Mouse (Mus musculus): ENCODE results near the gene Zfp768. TPM values are rescaled to one million over a fixed set of nuclear protein-coding genes. Genes with fewer than 3 reads are reported as not detected.
A peak's percentile ranks its signal among the peaks of the same experiment; 100 is the strongest.

The Zfp768 gene
- polyA plus RNA-seq, 1 experiment from 2014 or later = 9.0 TPM

GRCm38 (mm10) chr7:127313912-127314311 is 31.5 kb downstream of the Zfp768 start:
- H3K4me1 ChIP-seq (replicated peaks; ENCODE audit: control insufficient read depth, insufficient read depth) = no peaks in the 10 kb centered on the region
- H3K9ac ChIP-seq (ENCODE audit: low read length) = no peak overlapping the region
- ATAC-seq (ENCODE audit: low FRiP score, low TSS enrichment) (no peak), DNase-seq (ENCODE audit: low spot score) (no peak)
- no peaks in the 10 kb centered on the region for H3K9me3 ChIP-seq (ENCODE audit: control insufficient read depth, low read length)
- H3K4me3 ChIP-seq (ENCODE audit: low read depth, low read length) = no peak overlapping the region
- no peak overlapping the region for H3K27ac ChIP-seq (replicated peaks)
- TF ChIP-seq EP300 (optimal IDR thresholded peaks at IDR 0.05) (no peak), CTCF (IDR thresholded peaks at IDR 0.05; ENCODE audit: low read depth) (no peak)
- no peak overlapping the region for H3K4me2 ChIP-seq (replicated peaks; ENCODE audit: low read depth)
- 42% methylated on average over 8 of the region's 8 CpGs for WGBS
- H3K36me3 ChIP-seq (ENCODE audit: control insufficient read depth, insufficient read depth, low read length) = no peaks in the 10 kb centered on the region
- no peaks in the 10 kb centered on the region for H3K27me3 ChIP-seq (ENCODE audit: control insufficient read depth, insufficient read depth, low read length)

DNA sequence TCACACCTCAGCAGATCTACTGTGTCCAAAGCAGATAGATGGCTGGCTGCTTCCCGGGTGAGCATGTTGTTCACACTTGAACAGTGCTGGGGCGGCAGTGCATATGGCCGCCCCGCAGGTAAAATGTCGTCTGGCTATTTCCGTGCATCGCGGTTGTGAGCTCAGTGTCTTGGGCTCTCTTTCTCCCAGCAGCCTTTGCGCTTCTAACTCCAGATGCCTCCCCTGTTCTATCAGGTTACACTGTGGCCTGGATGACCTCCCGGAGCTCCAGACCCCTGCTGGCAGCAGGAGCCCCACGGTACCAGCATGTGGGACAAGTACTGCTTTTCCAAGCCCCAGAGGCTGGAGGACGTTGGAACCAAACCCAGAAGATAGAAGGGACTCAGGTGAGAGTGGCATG is 35.4 kb downstream of the Zfp768 start:
- H3K9me3 ChIP-seq (ENCODE audit: control insufficient read depth, low read length) = no peaks in the 10 kb centered on the region
- no peak overlapping the region for H3K27ac ChIP-seq (replicated peaks)
- no peaks in the 10 kb centered on the region for H3K4me1 ChIP-seq (replicated peaks; ENCODE audit: control insufficient read depth, insufficient read depth)
- H3K4me3 ChIP-seq (ENCODE audit: low read depth, low read length) = no peak overlapping the region
- ATAC-seq (ENCODE audit: low FRiP score, low TSS enrichment) = no peak
- TF ChIP-seq CTCF (IDR thresholded peaks at IDR 0.05; ENCODE audit: low read depth) (no peak), EP300 (optimal IDR thresholded peaks at IDR 0.05) (no peak)
- H3K27me3 ChIP-seq (ENCODE audit: control insufficient read depth, insufficient read depth, low read length) = no peaks in the 10 kb centered on the region
- DNase-seq (ENCODE audit: low spot score) = no peak
- 68% methylated on average over 12 of the region's 12 CpGs for WGBS
- no peak overlapping the region for H3K9ac ChIP-seq (ENCODE audit: low read length)
- H3K4me2 ChIP-seq (replicated peaks; ENCODE audit: low read depth) = no peak overlapping the region
- no peaks in the 10 kb centered on the region for H3K36me3 ChIP-seq (ENCODE audit: control insufficient read depth, insufficient read depth, low read length)

DNA sequence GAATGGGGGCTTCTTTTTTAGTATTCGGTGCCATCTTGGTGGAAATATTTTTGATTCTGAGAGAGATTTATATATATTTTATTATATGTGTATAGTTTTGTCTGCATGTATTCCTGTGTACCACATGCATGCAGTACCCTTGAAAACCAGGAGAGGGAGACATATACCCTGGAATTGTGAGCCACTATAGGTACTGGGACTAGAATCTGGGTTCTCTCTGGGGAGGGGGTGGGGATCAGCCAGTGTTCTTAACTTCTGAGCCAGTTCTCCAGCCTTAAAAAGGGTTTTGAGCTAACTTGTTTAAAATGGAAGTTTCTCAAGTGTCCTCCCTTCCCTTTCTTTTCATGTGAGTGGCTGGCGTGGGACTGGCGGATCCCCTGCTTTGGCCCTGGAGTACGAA is 36.5 kb downstream of the Zfp768 start:
- DNase-seq (ENCODE audit: low spot score) (peak; percentile 49), ATAC-seq (ENCODE audit: low FRiP score, low TSS enrichment) (peak; percentile 65; the same call in 1 of the 2 replicates)
- Histone ChIP-seq H3K36me3 (ENCODE audit: control insufficient read depth, insufficient read depth, low read length) (no peaks in the 10 kb centered on the region), H3K4me3 (ENCODE audit: low read depth, low read length) (no peak overlapping the region), H3K27me3 (ENCODE audit: control insufficient read depth, insufficient read depth, low read length) (no peaks in the 10 kb centered on the region), H3K4me2 (replicated peaks; ENCODE audit: low read depth) (no peak overlapping the region), H3K27ac (replicated peaks) (no peak overlapping the region), H3K9me3 (ENCODE audit: control insufficient read depth, low read length) (no peaks in the 10 kb centered on the region), H3K9ac (ENCODE audit: low read length) (no peak overlapping the region), H3K4me1 (replicated peaks; ENCODE audit: control insufficient read depth, insufficient read depth) (no peaks in the 10 kb centered on the region)
- TF ChIP-seq EP300 (optimal IDR thresholded peaks at IDR 0.05) (no peak), CTCF (IDR thresholded peaks at IDR 0.05; ENCODE audit: low read depth) (peak; percentile 83)
- 63% methylated on average over 4 of the region's 4 CpGs for WGBS

- H3K9ac ChIP-seq (ENCODE audit: low read length) = no peak overlapping the region
- H3K9me3 ChIP-seq (ENCODE audit: control insufficient read depth, low read length) = no peaks in the 10 kb centered on the region
- TF ChIP-seq EP300 (optimal IDR thresholded peaks at IDR 0.05) (no peak), CTCF (IDR thresholded peaks at IDR 0.05; ENCODE audit: low read depth) (no peak)
- H3K27me3 ChIP-seq (ENCODE audit: control insufficient read depth, insufficient read depth, low read length) = no peaks in the 10 kb centered on the region
- WGBS = 80% methylated on average over 2 of the region's 2 CpGs
- H3K4me3 ChIP-seq (ENCODE audit: low read depth, low read length) = no peak overlapping the region
- no peak for DNase-seq (ENCODE audit: low spot score)
- H3K4me2 ChIP-seq (replicated peaks; ENCODE audit: low read depth) = no peak overlapping the region
- ATAC-seq (ENCODE audit: low FRiP score, low TSS enrichment) = peak; percentile 65
- no peaks in the 10 kb centered on the region for H3K4me1 ChIP-seq (replicated peaks; ENCODE audit: control insufficient read depth, insufficient read depth)
- no peak overlapping the region for H3K27ac ChIP-seq (replicated peaks)
- H3K36me3 ChIP-seq (ENCODE audit: control insufficient read depth, insufficient read depth, low read length) = no peaks in the 10 kb centered on the region
These were observed 37.0 kb downstream of the Zfp768 start for GRCm38 (mm10) chr7:127308431-127308830.

GRCm38 (mm10) chr7:127297586-127298193 is 47.7 kb downstream of the Zfp768 start:
- Histone ChIP-seq H3K9me3 (ENCODE audit: control insufficient read depth, low read length) (no peaks in the 10 kb centered on the region), H3K4me1 (replicated peaks; ENCODE audit: control insufficient read depth, insufficient read depth) (no peaks in the 10 kb centered on the region), H3K27me3 (ENCODE audit: control insufficient read depth, insufficient read depth, low read length) (no peaks in the 10 kb centered on the region), H3K36me3 (ENCODE audit: control insufficient read depth, insufficient read depth, low read length) (no peaks in the 10 kb centered on the region), H3K9ac (ENCODE audit: low read length) (no peak overlapping the region), H3K4me3 (ENCODE audit: low read depth, low read length) (no peak overlapping the region), H3K4me2 (replicated peaks; ENCODE audit: low read depth) (no peak overlapping the region), H3K27ac (replicated peaks) (no peak overlapping the region)
- TF ChIP-seq CTCF (IDR thresholded peaks at IDR 0.05; ENCODE audit: low read depth) (no peak), EP300 (optimal IDR thresholded peaks at IDR 0.05) (no peak)
- 94% methylated on average over 4 of the region's 5 CpGs for WGBS
- no peak for ATAC-seq (ENCODE audit: low FRiP score, low TSS enrichment)
- no peak for DNase-seq (ENCODE audit: low spot score)

GRCm38 (mm10) chr7:127296786-127297555 is 48.4 kb downstream of the Zfp768 start:
- H3K27ac ChIP-seq (replicated peaks) = no peak overlapping the region
- H3K4me2 ChIP-seq (replicated peaks; ENCODE audit: low read depth) = no peak overlapping the region
- 77% methylated on average over 5 of the region's 5 CpGs for WGBS
- no peak overlapping the region for H3K9ac ChIP-seq (ENCODE audit: low read length)
- no peak overlapping the region for H3K4me3 ChIP-seq (ENCODE audit: low read depth, low read length)
- no peaks in the 10 kb centered on the region for H3K4me1 ChIP-seq (replicated peaks; ENCODE audit: control insufficient read depth, insufficient read depth)
- ATAC-seq (ENCODE audit: low FRiP score, low TSS enrichment) (no peak), DNase-seq (ENCODE audit: low spot score) (no peak)
- H3K9me3 ChIP-seq (ENCODE audit: control insufficient read depth, low read length) = no peaks in the 10 kb centered on the region
- no peaks in the 10 kb centered on the region for H3K36me3 ChIP-seq (ENCODE audit: control insufficient read depth, insufficient read depth, low read length)
- no peaks in the 10 kb centered on the region for H3K27me3 ChIP-seq (ENCODE audit: control insufficient read depth, insufficient read depth, low read length)
- no peak for TF ChIP-seq EP300 (optimal IDR thresholded peaks at IDR 0.05)
- TF ChIP-seq CTCF (IDR thresholded peaks at IDR 0.05; ENCODE audit: low read depth) = no peak
